ENCODE assay signal across 28 mouse cellular contexts in genomic region chr5:146815394-146815793, GRCm38 (mm10). TPM values are rescaled to one million over a fixed set of nuclear protein-coding genes. Genes with fewer than 3 reads are reported as not detected.
"Had no signal": no experiment of that assay in that cellular context is flagged by ENCODE, and none has a peak within 500 bp of the region (broad histone marks: within the 10 kb centered on the region; RNA-seq: fewer than 3 reads in every experiment).

No protein-coding gene starts in this region.

- DNase-seq: cerebellum, adult 9-10 months; cerebellum, adult 9-11 months; cerebellum, postnatal 10 days; cerebellum, postnatal 14 days; cerebellum, postnatal 25 days; cerebellum, postnatal 36 days; embryo, embryonic 11 days; forebrain, postnatal 0 days; gastrocnemius, adult 2 months; gastrocnemius, postnatal 10 days; gastrocnemius, postnatal 14 days; gastrocnemius, postnatal 25 days; gastrocnemius, postnatal 36 days; heart, adult 11 months; heart, adult 18-20 months; heart, adult 2 months had no signal

- H3K4me2 ChIP-seq: embryonic facial prominence, embryonic 12.5 days; embryonic facial prominence, embryonic 13.5 days; embryonic facial prominence, embryonic 15.5 days; forebrain, embryonic 12.5 days; forebrain, embryonic 13.5 days; forebrain, embryonic 15.5 days had no signal

- H3K9ac ChIP-seq: embryonic facial prominence, embryonic 12.5 days; embryonic facial prominence, embryonic 13.5 days; embryonic facial prominence, embryonic 15.5 days; forebrain, embryonic 12.5 days; forebrain, embryonic 13.5 days; forebrain, embryonic 15.5 days; forebrain, postnatal 0 days had no signal

- H3K9me3 ChIP-seq: embryonic facial prominence, embryonic 12.5 days; embryonic facial prominence, embryonic 15.5 days; forebrain, embryonic 10.5 days; forebrain, embryonic 12.5 days; forebrain, embryonic 13.5 days; forebrain, embryonic 15.5 days had no signal

- H3K36me3 ChIP-seq: embryonic facial prominence, embryonic 10.5 days; embryonic facial prominence, embryonic 12.5 days; embryonic facial prominence, embryonic 13.5 days; embryonic facial prominence, embryonic 15.5 days; forebrain, embryonic 10.5 days; forebrain, embryonic 12.5 days; forebrain, embryonic 15.5 days had no signal

- ATAC-seq: forebrain, embryonic 13.5 days; forebrain, embryonic 14.5 days; forebrain, embryonic 15.5 days; forebrain, embryonic 16.5 days; forebrain, postnatal 0 days had no signal

- H3K4me3 ChIP-seq: embryonic facial prominence, embryonic 10.5 days; embryonic facial prominence, embryonic 12.5 days; embryonic facial prominence, embryonic 13.5 days; embryonic facial prominence, embryonic 15.5 days; erythroblast, embryonic 14.5 days; forebrain, embryonic 10.5 days; forebrain, embryonic 12.5 days; forebrain, embryonic 13.5 days; forebrain, embryonic 15.5 days; gastrocnemius, adult 2 months; heart, adult 2 months had no signal

- H3K27me3 ChIP-seq: embryonic facial prominence, embryonic 12.5 days; embryonic facial prominence, embryonic 13.5 days; embryonic facial prominence, embryonic 15.5 days; forebrain, embryonic 12.5 days; forebrain, embryonic 13.5 days; forebrain, embryonic 15.5 days had no signal

- H3K4me1 ChIP-seq: embryonic facial prominence, embryonic 10.5 days; embryonic facial prominence, embryonic 12.5 days; embryonic facial prominence, embryonic 13.5 days; forebrain, embryonic 10.5 days; forebrain, embryonic 12.5 days; forebrain, embryonic 13.5 days; forebrain, embryonic 15.5 days had no signal

- H3K27ac ChIP-seq: embryonic facial prominence, embryonic 10.5 days; embryonic facial prominence, embryonic 12.5 days; embryonic facial prominence, embryonic 13.5 days; embryonic facial prominence, embryonic 15.5 days; forebrain, embryonic 10.5 days; forebrain, embryonic 12.5 days; forebrain, embryonic 13.5 days; forebrain, embryonic 15.5 days; gastrocnemius, adult 2 months; heart, adult 2 months had no signal

RNA-seq across cellular contexts. Expression of gene Rasl11a, which starts 29.5 kb away (rescaled TPM):
- total RNA-seq: granulocyte monocyte progenitor cell, adult 5-6 weeks had no signal
